Mouse (Mus musculus): ENCODE measurements around the gene Krtap31-1.
"Not testable (repeated sequence)": the region's sequence is repeated elsewhere in the genome, so short reads cannot be mapped to it uniquely, and the experiment has no call there.

DNA sequence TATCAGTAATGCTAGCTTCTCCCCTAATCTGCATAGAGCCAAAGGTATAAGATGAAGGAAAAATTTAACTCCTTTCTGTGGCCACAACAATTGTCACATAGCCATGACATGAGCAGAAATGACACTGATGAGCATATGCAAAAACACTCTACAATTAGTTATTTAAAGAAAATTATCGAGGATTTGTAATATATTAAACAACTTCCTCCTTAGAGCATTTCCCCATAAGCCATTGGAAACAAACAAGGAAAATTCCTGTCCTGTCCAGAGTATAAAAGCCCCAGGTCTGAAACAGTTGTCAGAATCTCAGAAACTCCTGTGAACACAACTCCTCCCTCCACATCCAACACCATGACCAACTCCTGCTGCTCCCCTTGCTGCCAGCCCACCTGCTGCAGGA, 43.5 kb upstream of the Krtap31-1 start, which contains the start of gene Gm11559:
- not testable (repeated sequence) for TF ChIP-seq POLR2A (IDR thresholded peaks at IDR 0.05; ENCODE audit: borderline replicate concordance, extremely low read depth, insufficient read depth, insufficient read length, poor library complexity, severe bottlenecking); CTCF (IDR thresholded peaks at IDR 0.05; ENCODE audit: borderline replicate concordance, extremely low read depth, insufficient read depth, insufficient read length)

Data from brain, embryonic 14.5 days (tissue).